Mouse (Mus musculus): ENCODE measurements at regions not wholly inside any gene's neighbourhood (a gene's known extent, or its start where the extent isn't known, plus 50 kb on each side); places are given as distances from the start of the nearest gene placed in this dataset.

GRCm38 (mm10) chr1:39102989-39103910 lies 90.3 kb upstream of the Npas2 start:
- TF ChIP-seq GATA1 (IDR thresholded peaks at IDR 0.05; ENCODE audit: low read depth, low read length) = no peak
- TF ChIP-seq TBP (IDR thresholded peaks at IDR 0.05; ENCODE audit: low read depth, low read length) = no peak
- TF ChIP-seq POLR2A (IDR thresholded peaks at IDR 0.05; ENCODE audit: control insufficient read depth in 1 of 2, insufficient read depth in 1 of 2, low read depth in 1 of 2, low read length in 2 of 2, poor library complexity in 1 of 2) = no peak
- TF ChIP-seq CTCF (IDR thresholded peaks at IDR 0.05 in 2 of 3, conservative IDR thresholded peaks at IDR 0.05 in 1 of 3; ENCODE audit: control insufficient read depth in 1 of 3, insufficient read depth in 1 of 3, low read depth in 2 of 3, low read length in 3 of 3, poor library complexity in 1 of 3, severe bottlenecking in 1 of 3) = no peak
- TF ChIP-seq ZMIZ1 (IDR thresholded peaks at IDR 0.05; ENCODE audit: low read depth, low read length) = no peak
- TF ChIP-seq TAL1 (IDR thresholded peaks at IDR 0.05; ENCODE audit: low read length) = no peak
- TF ChIP-seq NRF1 (IDR thresholded peaks at IDR 0.05; ENCODE audit: insufficient read depth, low read depth, low read length, poor library complexity, severe bottlenecking) = no peak
- TF ChIP-seq MXI1 (IDR thresholded peaks at IDR 0.05; ENCODE audit: low read depth, low read length) = no peak
- no peak for TF ChIP-seq EP300 (IDR thresholded peaks at IDR 0.05; ENCODE audit: low read depth in 1 of 2, low read length in 2 of 2)
- TF ChIP-seq MEF2A (IDR thresholded peaks at IDR 0.05; ENCODE audit: extremely low read depth, insufficient replicate concordance, low read depth, low read length, poor library complexity, severe bottlenecking) = no peak
- no peak for TF ChIP-seq SIN3A (IDR thresholded peaks at IDR 0.05; ENCODE audit: low read length)
